Mouse (Mus musculus): ENCODE results near the gene Nfib. TPM values are rescaled to one million over a fixed set of nuclear protein-coding genes. Genes with fewer than 3 reads are reported as not detected.

Gene Nfib
- total RNA-seq, 2 experiments from 2014 or later, result 126 TPM

DNA sequence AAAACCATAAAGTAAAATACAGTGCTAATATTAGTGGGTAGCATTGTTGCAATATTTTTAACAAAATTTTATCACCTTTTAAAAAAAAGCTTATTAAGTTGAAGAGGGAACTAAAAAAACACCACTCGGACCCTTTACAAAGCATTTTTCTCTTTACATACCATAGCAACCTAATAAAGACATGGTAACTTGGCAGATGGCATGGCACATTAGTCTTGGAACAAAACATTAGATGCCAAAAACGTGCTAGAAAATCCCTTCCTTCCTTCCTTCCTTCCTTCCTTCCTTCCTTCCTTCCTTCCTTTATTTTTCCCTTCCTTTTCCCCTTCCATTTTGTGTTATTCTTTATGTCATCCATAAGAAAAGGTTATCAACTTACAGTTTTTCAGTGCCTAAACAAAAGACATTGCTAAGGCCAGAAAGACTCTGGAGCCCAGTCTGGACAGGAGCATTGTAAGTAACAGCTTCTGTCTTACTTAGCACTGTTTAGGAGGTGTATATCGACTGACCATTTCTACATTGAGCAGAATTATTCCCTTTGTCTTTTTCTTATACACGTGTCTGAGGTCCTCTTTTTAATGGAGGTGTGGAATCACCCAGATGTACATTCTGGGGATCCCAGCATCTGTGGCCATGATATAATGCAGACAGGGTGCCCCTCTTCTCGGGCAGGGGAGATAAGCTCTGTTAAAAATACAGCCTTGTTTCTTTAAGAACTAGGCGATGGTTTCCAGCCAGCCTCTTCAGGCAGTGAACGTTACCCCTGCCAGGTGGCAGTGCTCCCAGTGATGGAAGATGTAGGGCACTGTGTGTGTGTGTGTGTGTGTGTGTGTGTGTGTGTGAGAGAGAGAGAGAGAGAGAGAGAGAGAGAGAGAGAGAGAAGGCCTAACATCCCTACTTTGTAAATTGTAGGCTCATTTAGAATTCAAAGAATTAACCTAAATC lies 113.2 kb downstream of the Nfib start:
- peak; percentile 67 to 73 for DNase-seq

DNA sequence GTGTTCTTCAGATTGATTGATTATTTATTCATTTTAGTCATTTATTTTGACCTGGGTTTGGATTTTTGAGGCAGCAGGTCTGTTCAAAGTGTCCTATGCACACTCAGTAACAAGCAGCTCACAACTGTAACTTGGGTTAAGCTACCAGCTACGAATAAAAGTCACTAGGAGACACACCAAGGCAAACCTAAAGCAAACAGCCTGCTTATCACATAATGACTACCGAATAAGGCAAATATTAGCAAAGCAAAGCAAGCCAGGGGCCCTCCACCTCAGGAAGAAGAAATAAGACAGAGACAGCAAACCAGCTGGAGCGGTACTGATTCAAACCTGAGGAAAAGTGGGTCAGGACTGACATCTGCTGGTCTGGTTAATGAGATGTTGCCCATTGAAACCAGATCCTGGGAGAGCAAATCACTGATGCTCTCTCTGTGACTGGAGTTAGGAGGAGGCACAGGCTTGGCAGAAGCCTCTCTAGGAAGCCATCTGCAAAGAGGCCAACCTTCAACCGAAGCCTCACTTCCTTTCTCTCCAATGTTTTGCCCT lies 116.1 kb downstream of the Nfib start:
- peak; percentile 68 to 81 for DNase-seq

DNA sequence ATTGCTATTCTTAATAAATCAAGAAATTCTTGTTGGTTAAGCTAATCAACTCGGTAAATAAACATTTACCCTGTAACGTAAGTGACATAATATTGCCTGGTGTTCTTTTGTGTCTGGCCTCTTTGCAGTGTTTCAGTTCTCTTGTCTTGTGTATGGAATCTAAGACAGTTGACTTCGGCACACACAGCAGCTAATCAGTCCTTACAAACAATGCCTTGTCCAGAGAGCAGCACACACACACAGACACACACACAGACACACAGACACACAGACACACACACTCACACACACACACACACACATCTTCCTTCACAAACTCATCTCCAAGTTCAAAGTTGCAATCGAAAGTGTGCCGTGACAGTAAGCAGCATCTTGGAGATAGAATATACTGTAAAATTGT lies 116.8 kb downstream of the Nfib start:
- DNase-seq, result no peak

DNA sequence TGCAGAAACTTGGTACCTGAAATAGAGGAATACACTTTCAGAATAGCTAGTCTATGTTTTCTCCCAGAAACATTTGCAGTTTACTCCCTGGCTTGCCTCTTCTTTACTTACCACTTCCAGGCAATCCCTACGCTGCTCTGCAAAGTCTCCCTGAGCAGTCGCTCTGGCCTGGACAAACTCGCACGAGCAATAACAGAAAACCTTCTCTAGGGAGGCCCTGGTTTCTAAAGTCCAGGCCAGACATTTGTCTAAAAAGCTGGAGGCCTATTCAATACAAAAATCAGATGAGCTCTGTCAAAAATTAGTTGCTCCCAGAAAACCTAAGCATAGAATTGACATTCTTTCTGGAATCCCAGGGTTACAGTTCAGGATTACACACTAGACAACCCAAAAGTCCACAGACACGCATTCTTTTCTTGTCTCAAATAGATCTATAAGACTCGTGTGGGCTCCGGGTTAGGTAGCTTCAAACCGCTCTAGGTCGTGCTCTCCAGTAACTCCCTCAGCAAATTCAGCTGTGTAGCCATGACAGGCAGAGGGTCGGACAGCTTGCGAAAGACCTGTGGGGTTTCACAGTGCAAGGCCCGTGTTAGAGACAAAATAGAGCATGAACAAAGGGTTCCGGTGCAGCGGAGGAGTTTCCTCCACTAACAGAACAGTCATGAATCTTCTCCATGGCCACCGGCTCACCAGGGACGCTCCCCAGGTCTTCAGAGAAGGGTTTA lies 118.2 kb downstream of the Nfib start:
- DNase-seq, result no peak

DNA sequence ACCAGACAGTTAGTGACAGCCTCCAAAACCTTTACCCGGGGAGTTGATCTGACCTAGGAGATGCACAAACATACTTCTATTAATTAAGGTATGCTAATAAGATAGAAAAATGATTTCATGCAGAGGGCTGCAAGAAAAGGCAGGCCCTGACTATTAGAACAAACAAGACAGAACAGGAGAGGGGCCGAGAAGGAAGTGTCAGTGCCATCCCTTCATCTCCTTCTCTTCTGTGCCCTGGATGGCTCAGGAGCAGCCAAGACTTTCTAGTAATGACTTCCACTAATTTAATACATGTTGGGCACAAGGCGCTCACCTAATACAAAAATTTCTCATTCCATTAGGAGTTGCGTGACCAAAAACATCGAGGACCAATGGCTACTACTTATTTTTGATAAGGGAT lies 118.9 kb downstream of the Nfib start:
- no peak for DNase-seq

DNA sequence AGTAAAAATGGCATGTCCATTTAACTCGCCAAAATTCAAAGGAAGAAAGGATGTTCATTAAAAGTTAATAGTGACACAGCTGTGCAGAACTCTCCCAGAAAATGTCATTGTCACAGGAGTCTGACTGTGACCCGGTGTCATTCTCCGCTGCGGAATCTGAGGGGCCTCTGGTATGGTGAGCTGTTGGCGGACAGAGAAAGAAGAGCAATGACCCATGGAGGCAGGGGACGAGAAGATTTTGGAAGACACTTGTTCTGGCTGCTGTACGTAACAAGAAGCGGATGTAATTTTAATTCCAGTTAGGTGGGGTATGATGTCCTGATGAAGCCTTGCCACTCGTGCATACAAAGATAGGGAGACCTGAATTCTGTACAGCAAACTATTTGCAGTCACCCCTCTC lies 120.0 kb downstream of the Nfib start:
- no peak for DNase-seq

DNA sequence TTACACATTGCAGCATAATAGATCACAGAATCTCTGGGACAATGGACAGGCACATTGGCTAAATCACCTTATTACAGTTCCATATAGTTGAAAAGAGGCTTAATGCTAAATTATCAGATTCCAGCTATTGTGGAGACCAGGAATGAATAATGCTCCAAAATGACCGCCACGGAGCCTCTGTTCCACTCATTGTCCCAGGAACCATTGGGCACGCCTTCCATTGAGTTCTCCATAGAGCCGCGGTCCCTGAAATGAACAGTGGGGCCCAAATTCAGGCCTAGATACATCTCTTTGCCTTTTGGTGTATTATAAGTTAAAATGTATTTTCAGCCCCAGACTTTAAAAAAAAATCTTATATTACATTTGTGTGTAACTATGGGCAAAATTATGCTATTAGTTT lies 120.5 kb downstream of the Nfib start:
- no peak for DNase-seq

DNA sequence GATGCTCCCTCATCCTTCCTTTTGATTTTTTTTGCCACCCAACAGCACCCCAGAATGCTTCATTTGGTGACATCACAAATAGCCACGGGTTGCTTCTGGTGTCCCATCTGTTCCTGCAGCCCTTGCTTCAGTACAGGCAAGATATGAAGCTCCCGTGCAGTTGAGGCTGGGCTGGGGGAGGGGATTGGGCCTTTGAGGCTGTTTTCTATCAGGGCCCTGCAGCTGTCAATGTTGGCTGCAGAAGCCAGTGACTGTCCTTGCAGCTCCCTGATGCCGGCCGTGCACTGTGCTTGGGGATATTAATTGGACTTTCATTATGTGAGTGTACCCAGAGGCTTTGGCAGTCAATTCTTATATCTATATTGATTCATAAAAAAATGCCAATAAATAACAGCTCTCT lies 121.0 kb downstream of the Nfib start:
- peak; percentile 33 to 44 for DNase-seq

DNA sequence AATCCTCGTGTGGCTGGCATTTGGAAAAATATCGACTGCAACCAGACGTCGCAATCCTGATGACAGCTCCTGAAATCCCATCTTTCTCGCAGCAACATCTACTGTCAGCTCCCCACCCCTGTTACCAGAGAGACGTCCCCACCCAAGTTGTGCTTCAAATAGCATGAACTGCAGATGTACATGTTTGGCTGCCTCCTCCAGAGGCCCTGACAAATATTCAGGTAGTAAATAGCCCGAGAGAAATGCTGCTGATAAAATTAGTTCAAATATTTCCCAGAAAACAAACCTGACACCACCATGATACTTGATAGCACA lies 132.3 kb downstream of the Nfib start:
- no peak for DNase-seq

DNA sequence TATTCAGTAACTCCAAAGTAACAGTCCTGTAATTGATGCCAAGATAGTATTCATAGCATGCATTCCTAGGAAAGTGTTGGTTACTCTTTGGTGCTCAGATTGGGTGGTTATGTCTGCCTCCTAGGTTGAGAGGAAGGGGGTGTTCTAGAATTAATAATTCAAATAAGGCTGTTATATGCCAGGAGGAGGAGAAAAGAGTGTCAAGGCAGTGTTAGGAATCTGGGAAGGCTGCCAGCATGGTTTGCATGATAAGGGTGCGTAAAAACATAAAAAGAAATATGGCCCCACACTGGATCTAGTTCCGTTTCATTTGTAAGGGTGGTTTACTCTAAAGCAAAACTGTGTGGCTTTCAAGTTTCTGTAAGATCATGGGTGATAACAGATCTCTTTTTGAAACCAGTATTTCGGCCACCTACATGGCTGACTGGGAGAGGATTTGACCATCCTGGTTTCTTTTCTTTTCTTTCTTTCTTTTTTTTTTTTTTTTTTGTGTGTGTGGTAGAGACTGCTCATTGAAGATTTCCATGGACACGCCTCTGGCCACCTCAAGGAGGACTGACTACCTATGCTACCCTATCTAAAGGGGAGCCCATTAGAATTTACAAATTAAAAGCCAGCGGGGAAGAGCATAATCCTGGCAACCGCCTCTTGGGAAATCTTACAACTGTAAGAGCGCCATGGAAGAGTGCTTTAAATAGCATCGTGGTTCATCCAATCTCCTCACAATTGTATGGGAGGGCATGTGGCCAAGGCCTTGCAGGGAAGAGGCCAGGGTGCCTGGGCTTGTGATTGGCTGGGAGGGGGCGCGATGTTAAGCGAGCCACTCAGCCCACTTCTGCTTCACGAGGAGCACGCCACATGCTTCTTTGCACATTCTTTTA lies 132.9 kb downstream of the Nfib start:
- peak; percentile 65 to 69 for DNase-seq

DNA sequence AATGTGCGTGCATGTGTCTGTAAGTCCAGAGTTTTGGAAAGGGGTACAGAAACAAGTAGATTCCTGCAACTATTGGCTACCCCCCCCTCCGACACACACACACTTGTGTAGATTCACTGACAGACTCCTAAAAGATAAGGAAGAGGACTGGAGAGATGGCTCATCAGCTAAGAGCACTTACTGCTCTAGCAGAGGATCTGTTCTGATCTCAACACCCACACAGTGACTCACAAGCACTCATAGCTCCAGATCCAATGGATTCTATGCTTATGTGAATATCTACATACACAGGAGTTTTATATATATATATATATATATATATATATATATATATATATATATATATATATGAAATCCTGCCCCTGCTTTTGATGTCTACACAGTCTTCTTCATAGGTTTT lies 146.7 kb downstream of the Nfib start:
- no peak for DNase-seq

DNA sequence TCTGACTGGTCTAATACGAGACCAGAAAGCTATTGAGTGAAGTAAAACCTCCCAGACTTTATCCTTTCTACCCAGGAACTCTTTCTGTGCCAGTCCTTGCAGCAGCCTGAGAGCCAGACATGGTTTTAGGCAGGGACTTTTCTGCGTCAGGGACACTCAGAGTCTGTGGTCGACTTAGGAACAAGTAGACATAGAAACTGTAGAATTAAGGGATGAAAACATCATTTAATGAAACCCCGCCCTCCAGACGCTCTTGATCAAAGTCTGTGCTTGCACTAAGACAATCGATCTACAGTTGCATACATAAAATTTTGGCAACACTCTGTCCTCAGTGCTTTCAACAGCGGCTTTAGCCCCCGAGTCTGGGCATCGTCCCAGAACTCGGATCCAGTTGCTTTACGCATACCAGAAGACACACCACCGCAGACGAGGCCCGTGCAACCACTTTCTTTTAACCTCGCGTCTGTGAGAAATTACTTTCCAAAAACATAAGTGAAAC lies 149.8 kb downstream of the Nfib start:
- no peak for DNase-seq

DNA sequence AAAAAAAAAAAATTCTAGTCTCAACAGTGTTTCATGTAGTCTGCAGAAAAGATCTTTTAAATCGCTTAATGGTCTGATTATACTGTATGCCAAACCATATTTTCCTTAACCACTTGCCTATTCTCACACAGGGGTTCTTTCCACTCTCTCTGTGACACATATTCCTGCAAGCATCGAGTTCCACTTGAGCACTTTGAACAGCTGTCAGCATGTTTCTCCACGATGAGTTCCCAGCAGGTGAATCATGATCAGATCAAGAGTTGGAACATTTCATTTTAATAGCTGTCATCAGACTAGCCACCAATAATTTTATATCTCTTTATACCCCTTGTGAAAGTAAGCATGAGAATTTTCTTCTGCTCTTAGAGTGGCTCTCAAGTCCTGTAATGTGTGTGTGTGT lies 151.9 kb downstream of the Nfib start:
- DNase-seq, result no peak

DNA sequence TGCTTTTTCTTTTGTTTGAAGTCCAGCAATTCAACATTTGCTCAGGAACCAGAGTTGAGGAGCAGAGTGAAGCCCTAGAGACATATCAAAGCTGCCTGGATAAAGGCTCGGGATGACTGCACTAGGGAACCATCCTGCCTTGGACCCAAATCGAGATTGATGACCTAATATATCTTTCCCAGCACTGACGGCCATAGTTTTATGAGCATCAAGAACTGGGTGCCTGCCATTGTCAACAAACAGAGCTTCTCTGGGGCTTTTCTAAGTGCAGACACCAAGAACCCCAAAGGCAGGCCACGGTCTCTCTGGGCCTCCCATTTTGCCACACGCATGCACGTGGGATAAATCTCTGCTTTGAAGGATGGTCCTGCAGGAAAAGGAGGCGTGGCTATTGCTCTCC lies 153.3 kb downstream of the Nfib start:
- DNase-seq, result peak in 1 of 2 experiments; percentile 39

DNA sequence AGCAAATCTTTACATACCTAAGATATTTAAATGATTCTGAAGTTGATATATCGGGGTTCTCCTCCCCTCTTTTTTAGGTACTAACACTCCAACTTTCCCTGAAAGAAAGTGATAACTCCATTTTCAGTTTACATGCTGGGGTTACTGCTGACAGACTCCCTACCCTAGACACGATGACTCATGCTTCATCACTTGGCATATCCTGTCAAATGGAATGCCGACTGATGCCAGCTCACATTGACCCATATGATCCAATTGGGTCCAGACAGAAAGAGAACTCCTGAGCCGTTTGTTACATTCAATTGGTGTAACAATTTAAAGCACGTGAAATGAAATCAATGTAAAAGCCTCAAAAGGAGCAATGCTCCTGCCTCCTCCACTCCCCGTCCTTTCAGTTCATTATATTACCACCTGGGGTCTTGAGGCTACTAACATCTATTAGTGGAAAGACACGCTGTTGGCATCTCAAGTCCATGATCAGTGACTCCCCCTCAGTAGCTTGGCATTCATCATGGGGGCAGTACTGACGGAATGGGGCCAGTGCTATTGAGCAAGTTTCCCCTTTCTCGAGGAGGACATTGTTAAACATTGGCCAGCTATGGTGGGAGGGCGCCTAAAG lies 155.7 kb downstream of the Nfib start:
- DNase-seq, result no peak

DNA sequence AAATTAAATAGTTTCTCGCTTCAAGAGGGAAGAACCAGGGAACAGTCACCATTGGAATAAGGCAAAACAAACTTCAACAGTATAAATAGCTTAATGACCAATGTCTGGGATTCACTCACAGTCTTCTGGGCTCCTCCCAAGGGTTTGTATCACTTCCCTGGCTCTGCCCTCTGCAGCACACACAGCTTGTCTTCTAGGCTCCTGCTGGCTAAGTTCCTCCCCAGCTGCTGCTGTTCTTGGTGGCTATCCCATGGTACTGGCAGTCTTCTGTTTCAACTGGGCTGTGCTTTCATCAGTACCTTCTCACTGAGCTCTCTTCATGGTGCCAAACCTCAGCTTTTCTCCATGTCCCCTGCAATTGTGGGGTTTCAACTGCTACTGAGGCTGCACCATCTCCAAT lies 157.3 kb downstream of the Nfib start:
- DNase-seq, result peak in 1 of 2 experiments; percentile 59

DNA sequence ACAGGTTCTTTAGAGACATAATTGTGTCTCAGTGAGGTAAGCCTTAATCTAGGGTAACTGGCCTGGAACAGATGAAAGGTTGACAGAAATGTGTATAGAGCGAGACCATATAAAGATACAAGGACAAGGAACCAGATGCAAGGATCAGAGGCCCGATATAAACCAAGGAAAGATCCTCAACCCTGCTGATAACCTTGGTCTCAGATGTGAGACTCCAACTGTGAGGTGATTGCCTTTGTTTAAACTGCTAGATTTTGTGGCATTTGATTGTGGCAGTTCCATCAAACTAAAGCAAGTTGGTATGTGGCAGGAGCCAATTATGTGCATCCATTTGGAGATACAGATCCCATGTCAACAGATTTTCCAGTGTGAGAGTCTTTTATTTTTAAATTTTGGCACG lies 161.6 kb downstream of the Nfib start:
- DNase-seq, result no peak

DNA sequence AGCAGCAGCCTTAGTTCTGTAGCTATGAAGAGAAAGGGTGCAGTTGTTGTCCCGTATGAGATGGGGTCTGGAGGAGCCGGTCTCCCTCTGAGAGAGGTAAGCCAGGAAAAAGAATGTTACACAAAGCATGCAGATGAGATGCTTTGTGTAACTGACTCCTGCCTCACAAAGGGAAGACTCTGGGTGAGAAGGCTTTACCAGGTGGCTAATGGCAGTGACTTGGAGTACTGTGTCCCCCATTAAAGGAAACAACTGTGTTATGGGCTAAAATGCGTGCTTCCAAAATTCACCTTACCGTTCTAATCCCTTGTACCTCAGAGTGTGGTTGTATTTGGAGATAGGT lies 162.2 kb downstream of the Nfib start:
- no peak for DNase-seq

DNA sequence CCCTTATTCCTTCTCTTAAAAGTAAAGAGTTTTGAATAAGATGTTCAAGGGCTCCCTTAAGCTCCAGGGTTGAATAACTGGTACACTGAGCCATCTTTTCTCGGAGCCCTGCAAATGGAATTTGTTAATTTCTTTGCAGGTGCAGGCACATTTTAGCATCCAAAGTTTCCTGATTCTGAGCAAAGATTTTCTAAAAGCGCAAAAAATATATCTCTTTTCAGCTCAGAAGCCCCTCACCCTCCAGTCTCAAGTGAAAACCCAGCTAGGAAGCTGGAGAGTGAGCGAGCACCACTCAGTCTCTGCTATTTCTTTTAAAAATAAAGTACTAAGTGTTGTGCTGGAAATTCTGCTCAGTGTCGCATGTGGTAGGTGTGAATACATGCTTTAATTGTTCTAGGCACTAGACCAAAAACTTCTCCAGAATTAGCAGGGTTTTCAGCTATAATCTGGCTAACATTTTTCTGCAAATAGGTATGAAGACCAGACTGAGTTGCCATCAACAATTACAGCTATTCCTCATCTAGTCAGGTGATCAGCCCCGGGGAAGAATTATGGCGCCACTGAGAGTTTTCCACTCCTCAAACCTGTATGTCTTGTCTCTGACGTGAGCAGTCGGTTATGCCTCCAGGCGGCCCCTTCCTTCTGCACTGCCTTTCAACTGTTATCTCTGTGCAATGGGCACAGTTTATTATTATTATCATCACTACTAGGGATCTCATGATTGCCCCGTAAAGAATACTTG lies 162.7 kb downstream of the Nfib start:
- DNase-seq, result no peak

DNA sequence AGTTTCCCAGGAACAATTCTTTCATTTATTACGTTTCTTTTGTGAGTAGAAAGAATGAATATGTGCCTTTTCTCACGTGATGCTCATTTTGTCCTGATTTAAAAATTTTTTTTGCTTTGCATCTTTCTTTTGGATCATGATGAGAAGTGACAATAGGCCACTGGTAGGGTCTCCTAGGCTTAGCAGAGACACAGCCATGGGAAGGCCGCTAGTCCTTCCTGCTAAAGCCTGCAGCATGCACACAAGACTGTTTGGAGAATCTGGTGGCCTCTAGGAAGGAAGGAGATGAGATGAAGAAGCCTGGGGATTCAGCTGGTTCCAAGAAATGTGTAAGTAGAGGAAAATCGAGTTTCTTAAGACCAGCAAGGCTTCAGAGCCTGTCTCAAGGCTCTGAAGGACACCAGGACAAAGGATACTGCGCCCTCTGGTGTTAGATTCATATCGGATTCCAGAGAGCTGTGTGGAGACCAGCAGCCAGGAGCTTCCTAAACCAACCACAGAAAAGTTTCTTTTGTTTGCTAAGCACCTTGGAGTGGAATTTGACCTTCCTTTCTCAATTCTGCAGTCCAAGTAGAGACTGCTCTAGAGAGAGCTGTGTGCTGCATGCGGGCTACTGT lies 163.5 kb downstream of the Nfib start:
- peak; percentile 87 to 89 for DNase-seq

Measured in heart, adult 18-20 months (tissue).